Mouse (Mus musculus): ENCODE data around the gene Aldh16a1.
"Not testable (repeated sequence)": the region's sequence is repeated elsewhere in the genome, so short reads cannot be mapped to it uniquely, and the experiment has no call there.

Aldh16a1 gene

DNA sequence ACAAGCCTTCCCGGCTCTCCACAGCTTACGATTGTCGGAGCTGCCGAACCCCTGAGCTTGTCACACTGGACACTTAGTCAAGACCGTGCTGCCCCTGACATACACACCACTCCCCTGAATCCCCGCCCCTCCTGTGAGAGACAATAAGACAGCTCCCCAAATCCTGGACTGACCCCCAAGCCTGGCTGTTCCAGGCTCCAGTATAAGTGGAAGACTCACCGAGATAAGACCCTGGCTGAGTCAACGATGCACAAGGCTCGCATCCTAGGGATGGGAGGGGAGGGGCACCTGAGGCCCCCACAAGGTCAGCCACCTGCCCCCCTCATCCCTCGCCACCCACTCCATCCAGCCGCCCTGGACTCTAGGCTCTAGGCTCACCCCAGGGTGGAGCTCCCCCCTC lies 22.5 kb downstream of the Aldh16a1 start:
- DNase-seq, result no peak

DNA sequence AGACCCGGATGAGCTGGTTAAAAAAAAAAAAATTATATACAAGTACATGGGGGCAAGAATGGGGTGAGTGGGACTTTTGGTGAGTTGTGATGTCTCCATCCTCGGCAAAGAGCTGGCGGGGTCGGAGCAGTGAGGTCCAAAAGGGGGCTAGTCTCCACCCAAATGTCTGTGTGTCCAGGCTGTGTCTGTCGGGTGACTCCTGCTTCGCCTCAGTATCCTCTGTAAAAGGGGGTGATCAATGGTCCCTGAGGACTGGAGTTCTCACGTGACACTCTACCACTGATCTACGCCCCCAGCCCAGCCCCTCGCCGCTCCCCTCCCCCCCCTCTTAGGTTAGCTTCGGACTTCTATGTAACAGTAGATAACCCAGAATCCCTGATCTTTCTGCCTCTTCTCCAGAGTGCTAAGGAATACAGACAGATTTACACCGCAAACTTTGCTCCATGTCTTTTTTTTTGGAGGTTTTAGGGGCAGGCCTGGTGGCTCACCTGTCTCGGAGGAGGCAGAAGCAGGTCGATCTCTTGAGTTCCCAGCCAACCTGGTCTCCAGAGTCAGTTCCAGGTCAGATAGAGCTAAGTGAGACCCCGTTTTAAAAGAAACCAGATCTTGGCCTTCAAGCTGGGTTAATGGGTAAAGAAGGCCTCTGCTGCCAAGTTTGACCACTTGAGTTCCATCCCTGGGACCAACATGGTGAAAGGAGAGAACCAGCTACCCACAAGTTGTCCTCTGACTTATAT lies 24.4 kb downstream of the Aldh16a1 start:
- no peak for DNase-seq

DNA sequence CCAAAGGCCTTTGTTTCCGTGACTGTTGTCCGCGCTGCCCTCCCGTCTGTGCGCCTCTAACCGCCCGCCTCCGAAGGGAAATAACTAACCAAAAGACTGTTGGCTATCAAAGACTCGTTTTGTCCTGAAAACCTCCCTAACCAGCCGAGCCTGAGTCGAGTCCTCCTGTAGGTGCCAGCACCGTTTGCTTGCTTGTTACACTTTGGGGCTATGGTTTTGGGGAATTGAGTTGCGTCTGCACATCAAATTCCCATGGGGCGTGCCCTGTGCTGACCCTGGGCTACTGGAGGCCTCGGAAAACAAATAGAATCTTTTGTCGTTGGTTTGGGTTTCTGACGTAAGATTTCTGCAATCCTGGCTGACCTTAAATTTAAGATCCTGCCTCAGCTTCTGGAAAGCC lies 25.1 kb downstream of the Aldh16a1 start:
- no peak for DNase-seq

DNA sequence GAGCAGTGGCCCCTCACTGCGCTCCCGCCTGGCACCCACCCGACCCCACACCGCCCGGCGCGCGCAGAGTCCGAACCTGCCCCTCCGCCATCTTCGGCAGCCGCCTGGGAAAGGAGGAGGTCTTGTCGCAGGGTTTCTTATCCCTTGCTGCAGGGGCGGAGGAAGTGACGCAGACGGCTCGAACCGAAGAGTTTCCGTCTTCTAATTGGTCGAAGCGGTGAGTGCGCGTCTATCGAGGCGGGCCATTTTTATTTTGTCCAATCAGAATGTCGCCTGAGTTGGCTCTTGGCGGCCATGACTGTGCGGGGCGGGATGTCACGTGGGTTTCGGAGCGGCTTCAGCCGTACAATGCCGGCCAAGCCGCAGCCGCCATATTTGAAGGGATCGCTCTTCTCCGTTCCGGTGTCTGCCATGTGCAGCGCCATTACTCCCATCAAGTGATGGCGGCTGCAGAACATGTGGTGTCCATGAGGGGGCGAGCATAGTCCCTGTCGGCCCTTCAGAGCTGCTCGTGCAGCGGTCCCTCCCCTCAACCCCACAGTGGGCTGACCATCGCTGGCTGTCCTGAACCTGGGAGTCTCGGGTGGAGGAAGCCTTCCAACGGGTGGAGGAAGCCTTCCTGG lies 25.6 kb downstream of the Aldh16a1 start, which contains the start of gene Rpl13a:
TSS of gene Rpl13a (minus strand) at position 138 of the 623 bp plus-strand sequence.
- DNase-seq, result peak; percentile 99

DNA sequence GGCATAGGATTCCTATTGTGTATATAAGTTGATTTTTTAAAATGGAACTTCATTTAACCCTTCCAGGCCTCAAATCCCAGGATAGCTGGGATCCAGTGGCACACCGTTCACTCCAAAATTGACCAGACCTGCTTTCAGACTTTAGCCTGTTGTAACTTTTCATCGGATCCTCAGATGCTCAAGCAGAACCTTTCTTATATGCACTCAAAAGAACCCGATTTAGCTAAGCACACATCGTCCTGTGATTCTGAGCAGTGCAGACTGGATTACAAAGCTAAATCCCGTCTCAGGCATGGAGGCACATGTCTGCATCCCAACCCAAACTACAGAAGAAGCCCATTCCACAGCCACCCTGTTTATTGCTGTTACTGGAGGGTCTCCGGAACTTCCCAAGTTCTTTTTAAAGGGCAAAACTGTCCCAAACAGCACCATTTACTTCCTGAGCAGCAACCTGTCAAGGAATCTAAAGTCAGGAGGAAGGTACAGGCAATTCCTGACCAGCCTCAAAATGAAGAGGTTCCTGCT lies 26.6 kb downstream of the Aldh16a1 start:
- DNase-seq, result no peak

DNA sequence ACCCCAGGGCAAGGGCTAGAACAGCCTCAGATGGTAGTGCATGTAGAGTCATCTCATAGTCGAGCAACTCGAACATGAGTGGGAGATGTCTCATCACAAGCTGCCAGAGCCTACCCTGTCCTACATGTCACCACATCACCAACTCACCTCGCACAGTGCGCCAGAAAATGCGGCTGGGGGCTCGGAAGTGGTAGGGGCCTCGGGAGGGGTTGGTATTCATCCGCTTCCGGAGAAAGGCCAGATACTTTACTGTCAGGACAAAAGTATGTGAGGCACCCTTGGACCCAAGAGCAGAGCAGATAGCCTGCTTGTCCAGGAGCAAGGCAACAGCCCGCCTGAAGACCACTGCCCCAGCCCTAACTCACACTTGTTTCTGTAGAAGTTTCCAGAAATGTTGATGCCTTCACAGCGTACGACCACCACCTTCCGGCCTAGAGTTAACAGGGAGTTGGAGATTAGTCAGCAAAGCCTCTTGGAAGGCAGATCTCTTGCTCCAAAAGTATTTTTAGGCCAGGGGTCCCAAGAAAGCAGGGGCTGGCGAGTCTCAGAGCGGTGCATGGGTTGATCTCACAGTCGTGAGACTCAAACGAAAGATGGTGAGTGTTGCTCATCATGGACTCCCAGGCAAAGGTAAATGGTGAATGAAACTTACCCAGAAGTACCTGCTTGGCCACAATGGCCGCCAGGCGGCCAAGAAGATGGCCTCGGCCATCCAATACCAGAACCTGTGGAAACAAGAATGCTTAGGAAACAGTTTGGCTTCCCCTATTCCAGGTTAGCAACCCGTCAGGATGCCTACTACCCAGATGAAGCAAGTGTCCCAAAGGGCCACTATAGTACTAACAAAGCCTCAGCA lies 27.3 kb downstream of the Aldh16a1 start:
- no peak for DNase-seq

DNA sequence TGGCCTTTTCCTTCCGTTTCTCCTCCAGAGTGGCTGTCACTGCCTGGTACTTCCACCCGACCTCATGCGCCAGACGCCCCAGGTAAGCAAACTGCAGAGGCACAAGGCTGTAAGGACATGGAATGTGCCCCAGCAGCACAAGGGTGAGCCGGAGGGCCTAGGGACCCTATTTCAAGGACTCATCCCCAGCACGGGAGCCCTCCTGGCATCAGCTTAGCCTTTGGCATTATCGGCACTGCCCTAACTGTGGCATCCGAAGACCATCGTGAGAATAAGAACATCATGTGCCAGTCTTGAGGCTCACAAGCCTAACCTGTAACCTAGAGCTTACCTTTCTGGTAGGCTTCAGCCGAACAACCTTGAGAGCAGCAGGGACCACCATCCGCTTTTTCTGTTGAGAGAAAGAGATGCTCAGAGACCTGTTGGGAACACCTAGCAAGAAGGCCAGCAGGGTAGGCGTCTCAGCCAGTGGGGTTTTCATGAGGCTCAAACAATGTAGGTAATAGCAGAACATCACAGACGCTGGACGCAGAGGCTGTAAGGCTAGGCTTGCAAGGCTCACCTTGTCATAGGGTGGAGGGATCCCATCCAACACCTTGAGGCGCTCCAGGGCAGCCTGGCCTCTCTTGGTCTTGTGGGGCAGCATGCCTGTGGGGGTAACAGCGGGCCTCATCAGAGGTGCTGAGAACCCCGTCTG lies 28.1 kb downstream of the Aldh16a1 start:
- no peak for DNase-seq

DNA sequence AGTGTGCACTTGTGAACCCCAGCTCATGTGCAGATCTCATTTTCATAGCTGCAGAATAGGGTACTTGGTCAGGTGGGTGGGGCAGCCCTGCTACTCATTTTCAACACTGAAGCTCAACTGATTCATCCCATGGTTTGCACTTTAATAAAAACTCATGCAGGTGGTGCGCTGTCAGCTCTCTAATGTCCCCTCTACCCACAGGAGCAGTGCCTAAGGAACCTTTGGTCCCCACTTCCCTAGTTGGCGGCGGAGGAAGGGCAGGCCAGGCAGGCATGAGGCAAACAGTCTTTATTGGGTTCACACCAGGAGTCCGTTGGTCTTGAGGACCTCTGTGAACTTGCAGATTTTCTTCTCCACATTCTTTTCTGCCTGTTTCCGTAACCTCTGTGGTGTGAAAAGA lies 28.7 kb downstream of the Aldh16a1 start:
- DNase-seq, result not testable (repeated sequence)

DNA sequence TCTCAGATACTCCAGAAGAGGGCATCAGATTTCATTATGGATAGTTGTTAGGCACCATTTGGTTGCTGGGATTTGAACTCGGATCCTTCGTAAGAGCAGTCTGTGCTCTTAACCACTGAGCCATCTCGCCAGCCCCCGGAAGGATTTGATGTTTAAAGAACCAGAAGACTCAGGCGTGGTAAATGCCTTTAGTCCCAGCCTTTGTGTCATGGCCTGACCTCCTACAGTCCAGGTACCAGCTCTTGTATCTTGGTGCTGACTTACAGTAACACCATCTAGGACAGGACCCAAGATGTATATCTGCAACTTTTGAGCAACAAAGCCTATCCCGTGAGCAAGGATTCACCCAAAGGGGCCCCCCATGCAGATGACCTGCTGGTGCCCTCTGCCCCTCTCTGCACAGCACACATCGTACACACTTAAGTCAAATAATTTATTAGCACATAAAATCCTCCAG lies 29.2 kb downstream of the Aldh16a1 start:
- DNase-seq, result no peak

DNA sequence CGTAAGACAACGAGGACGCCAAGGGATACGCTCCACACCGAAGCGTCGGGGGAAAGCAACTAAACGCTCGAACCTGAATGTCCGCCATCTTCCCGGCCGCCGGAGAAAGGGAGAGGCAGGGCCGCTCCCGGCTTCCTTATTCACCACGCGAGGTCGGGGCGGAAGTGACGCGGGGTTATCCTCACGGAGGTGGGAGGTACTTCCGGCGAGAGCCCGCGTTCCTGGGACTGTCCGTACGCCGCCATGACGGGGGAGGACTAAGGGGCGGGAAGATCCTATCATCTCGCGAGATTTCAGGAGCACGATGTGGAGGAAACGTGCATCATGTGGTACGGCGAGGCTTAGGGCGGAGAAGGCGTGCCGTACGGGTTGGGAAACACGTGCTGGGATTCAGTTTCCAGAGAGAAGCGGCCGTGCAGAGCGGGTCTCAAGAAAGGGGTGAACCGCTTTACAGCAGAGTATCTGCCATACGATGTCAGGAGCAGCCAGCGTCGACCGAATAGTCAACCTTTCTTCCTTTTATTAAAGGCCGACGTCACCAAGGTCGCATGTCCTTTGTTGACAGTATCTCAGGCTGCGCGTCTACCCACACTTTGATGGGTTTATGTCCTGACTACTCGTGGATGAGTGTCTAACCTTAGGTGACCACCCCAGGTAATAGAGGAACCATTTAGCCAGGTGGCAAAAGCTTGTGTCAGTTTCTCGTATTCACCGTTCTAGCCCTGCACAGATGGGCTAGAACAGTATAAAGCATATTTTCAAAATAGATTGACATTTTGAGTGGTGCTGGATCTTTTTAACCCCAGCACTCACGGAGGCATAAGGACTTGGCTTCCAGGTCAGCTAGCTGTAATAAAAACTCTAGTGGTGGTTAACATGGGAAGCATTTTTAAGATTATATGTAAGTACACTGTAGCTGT lies 29.9 kb downstream of the Aldh16a1 start, which contains the start of gene Rps11:
TSS of gene Rps11 (minus strand) at position 216 of the 920 bp plus-strand sequence.
- DNase-seq, result peak; percentile 99

DNA sequence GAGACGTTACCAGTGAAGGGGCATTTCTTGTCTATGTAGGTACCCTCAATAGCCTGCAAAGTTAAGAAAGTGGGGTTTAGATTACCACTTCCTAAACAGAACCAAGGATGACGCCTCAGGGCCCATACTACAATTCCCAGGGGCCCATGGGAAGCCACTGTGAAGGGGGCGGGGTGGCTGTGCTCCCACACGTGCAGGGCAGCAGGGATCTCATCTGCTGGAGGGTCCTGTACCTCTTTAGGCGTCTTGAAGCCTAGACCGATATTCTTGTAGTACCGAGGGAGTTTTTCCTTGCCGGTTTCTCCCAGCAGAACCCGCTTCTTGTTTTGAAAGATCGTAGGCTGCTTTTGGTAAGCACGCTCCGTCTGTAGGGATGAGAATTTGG lies 31.2 kb downstream of the Aldh16a1 start:
- DNase-seq, result no peak

DNA sequence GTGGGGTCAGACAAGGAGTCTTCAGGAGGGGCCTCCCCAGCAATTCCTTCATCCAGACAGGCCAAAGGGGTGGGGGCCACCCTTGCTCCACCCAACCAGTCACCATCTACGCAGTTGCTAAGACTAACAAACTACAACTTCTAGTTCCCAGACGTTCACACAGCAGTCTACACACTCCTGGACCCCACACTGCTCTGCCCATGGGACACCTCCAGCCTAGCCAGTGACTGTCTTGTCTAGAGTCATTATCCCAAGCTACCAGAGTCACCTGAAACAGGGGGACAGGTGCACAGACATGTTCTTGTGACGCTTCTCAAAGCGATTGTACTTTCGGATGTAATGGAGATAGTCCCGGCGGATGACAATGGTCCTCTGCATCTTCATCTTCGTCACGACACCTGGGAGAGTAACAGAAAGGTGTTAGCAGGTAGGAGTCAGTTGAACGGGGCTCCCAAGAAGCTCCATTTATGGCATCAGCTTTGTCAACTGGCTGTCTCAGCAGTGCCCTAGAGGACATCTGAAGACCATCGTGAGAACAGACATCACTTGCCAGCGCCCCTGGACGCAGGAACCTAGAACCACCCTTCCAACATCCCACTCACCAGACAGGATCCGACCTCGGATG lies 31.7 kb downstream of the Aldh16a1 start:
- DNase-seq, result no peak

DNA sequence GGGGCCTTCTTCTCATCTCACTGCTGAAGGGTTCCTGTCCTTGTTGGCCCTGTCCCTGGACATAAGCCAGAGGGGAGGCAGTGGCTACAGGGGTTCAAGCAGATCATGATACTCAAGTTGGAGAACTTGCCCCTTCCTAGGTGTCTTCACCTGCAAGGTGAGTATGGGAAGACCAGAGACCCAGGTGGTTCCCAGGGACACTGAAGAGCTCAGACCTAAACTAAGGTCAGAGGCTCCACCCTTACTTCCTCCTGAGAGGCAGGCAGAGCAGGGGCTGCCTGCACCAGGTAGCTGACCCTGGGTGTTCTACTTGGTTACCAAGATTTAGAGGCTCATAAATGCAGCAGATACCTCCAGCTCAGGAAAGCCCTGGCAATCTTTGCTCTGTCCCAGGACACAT lies 32.4 kb downstream of the Aldh16a1 start:
- DNase-seq, result no peak

DNA sequence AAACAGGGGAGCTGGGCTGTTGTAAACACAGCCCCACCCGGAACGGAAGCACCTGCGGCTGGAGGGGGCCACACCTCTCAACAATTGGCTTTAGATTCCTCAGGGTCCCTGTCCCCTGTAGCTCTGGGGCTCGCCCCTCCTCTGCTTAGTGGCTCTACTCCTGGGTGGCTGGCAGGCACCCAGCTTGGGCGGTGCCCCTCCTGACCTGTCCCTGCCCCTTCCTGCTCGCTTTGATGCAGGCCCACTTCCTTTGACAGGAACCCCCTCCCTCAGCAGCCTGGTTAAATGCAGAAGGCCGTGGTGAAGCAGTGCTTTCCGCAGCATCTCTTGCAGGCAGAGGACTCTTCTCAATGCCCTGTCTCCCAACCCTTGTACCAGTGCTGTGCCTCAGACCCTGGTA lies 33.0 kb downstream of the Aldh16a1 start:
- DNase-seq, result no peak

DNA sequence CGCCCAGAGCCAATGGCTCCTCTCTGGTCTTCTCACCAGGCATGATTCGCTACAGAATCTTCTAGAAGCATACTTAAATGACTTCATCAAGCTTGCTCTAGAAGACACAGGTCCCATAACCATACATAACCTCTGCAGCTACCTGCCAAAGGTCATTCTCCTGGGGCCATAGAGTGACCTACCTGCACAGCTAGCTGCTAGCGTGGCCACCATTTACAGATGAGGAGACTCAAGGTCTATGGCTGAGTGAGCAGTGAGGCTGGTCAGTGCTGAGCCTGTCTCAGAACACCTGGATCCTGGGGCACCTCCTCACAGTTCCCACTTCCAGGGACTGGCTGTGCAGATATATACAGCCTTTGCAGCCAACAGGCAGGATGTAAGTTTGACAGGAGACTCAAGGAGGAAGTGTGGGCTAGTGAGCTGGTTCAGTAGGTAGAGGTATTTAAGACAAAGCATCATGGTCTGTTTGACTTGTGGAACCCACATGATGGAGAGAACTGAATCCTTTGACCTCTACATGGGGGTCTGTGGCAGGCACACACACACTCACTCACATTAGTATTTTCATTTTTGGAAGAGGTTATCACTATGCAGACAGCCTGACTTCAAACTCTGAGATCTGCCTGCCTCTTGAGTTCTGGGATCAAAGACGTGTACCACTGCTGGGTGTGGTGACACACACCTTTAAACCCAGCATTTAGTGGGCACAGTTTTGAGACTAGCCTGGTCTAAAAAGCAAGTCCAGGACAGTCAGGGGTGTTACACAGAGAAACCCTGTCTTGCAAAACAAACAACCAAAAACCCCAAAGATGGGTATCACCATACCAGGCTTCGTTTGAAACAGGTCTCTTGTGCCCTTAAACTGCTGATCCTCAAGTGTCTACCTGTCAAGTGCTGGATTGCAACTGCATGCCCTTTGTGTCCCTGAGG lies 34.3 kb downstream of the Aldh16a1 start:
- DNase-seq, result peak; percentile 4

DNA sequence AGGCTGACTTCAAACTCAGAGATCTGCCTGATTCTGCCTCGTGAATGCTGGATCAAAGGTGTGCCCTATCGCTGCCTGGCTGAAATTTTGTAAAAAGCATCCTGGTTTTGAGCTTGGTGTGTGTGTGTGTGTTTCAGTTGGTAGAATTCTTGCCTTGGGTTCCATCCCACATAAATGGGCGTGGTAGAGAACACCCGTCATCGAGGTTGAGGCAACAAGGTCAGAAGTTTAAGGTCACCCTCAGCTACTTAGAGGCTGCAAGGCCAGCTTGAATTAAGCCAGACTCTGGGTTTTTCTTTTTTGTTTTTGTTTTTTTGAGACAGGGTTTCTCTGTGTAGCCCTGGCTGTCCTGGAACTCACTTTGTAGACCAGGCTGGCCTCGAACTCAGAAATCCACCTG lies 36.0 kb downstream of the Aldh16a1 start:
- no peak for DNase-seq

DNA sequence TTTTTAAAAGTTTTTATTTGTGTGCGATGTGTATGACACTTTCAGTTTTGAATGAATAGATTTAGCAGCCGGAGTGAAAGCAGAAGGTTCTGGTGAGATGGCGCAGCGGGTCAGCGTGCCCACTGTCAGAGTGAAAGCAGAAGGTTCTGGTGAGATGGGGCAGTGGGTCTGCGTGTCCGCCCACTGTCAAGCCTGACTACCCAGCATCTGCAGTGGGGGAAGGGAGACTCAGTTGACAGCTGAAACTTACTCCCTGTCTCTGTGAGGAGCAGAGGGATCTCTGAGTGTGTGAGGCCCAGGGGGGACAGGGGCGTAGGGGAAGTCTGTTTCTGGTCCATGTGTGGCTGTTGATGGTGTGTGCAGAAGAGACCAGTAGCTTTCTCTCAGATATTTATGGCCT lies 36.8 kb downstream of the Aldh16a1 start:
- DNase-seq, result peak; percentile 39

DNA sequence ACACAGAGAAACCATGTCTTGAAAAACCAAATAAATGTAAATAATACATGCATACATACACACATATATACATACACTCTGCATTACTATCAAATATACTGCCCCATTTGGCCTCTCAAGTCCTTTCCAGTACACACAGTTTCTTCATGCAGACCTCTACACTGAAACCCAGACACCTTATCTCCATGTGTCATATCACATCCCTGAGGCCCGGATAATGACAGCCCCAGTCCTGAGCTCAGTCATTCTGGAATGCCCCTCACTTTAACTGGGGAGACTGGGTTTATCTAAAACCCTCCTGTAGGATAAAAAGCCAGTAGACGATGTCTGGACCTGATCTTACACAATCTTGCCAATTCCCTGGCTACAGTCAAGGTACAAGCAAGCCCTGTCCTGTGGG lies 40.9 kb downstream of the Aldh16a1 start:
- DNase-seq, result no peak

DNA sequence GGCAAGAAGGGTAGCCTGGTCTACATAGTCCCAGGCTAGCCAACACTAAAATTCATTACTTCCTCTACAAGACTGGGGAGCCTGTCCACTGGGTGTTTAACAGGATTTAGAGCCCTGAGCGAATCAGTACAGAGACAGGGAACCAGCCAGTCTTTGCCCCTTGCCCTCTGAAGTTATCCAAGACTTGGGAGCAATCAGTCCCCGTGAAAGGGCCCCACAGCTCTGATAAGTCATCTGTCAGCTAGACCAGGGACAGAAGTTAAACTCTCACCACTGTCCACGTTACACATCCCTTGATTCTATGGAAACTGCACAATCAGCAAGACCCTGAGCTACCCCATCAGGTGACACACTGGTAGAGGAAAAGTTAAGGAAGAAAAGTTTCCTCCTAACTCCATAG lies 41.9 kb downstream of the Aldh16a1 start:
- no peak for DNase-seq

DNA sequence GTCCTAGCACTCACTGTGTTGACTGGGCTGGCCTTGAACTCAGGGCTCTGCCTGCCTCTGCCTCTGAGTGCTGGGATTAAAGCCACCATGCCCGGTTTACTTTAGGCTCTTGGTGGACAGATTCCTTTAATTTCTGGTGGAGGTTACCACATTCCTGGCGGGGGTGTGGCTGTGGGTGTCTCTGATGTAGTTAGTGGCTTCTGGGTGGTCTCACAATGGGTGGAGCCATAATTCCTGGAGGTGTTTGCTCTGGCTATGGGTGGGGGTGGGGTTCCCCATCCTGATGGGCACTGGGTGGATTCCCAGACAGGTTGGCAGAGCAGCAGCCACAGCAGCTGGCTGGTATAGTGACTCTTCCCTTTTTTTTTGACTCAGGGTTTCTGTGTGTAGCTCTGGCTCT lies 42.4 kb downstream of the Aldh16a1 start:
- DNase-seq, result no peak
